Mouse (Mus musculus) embryo, embryonic 11 days (tissue): ENCODE measurements around the gene Slc35f1.

Source experiments
- DNase-seq: peaks from one replicate; pipeline ENCODE4 v3.0.0-alpha.2; 2015

Gene Slc35f1

DNA sequence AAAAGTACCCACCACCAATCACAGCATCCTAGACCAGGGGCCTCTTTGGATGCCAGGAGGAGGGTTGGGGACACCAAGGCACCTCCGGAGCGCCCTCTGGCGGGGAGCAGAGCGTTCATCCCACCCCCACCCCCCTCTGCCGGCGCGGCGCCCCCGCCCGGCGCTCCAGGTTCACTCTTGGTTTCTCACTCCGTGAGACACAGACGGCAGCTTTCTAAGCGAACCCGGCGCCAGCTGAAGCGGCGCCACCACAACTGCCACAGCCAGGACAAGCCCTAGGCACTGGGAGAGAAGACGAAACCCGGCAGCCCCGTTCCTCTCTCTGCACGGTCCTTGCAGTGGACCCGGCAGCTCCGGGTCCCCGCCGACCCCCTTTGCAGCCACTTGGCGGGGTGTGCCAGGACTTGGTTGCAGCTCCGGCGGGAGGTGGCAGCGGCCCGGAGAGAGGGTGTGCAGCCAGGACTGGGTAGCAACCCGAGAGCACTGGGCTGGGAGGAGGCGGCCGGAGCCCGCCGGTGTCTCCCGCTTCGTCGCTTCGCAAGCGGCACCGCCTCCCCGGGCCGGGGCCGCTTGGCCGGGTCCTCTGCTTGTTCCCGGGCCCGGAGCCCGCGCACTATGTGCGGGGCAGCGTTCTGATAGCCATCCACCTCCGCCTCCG lies at the start of gene Slc35f1:
Gene Slc35f1, plus strand, starts transcription at position 200 of the 658 bp plus-strand sequence.
- DNase-seq, result peak; percentile 90

- DNase-seq, result no peak
Measured at GRCm38 (mm10) chr10:52671234-52671633, 19.1 kb upstream of the Slc35f1 start.

GRCm38 (mm10) chr10:52690992-52691731 lies 829 bp downstream of the Slc35f1 start:
- DNase-seq, result peak; percentile 72

- no peak for DNase-seq
Measured at GRCm38 (mm10) chr10:52703688-52704087, 13.4 kb downstream of the Slc35f1 start.

- peak; percentile 73 for DNase-seq
Measured at GRCm38 (mm10) chr10:52704101-52705051, 14.0 kb downstream of the Slc35f1 start.

DNA sequence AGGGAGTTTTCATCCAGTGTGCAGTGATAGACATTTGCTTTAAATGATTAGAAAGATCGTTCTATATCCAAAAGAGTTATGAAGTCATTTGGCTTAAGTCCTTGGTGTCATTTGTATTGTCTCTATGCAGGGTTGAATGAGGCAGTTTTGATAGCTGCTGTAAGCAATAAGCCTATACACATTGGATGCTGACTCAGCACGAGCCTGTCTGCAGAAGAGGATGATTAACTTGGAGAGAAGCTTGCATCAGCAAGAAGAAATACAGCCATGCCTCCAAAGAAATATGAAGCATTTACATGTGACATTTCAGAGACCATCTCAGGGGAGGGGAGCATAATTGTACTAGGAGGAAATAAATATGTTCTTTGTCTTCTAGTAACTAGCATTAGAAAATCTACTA lies 19.1 kb downstream of the Slc35f1 start:
- no peak for DNase-seq

DNA sequence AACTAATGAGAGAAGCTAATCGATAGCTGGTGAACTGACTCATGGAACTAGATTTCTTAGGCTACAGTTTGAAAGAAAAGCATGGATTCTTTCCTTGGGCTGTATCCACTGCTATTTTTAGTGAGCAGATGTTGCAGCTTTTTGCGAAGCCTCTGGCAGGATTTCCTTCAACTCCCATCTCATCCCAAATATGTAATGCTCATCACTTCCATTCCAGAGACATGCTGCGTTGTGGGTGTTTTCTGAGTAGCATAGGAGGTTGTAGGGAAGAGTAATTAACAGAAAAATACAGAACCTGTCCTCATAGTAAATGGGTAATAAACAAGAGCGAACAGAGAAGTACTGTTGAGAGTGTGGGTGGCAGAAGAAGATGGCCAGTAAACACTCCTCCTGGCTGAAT lies 21.8 kb downstream of the Slc35f1 start:
- DNase-seq, result no peak

GRCm38 (mm10) chr10:52714557-52714956 lies 24.2 kb downstream of the Slc35f1 start:
- DNase-seq, result no peak

DNA sequence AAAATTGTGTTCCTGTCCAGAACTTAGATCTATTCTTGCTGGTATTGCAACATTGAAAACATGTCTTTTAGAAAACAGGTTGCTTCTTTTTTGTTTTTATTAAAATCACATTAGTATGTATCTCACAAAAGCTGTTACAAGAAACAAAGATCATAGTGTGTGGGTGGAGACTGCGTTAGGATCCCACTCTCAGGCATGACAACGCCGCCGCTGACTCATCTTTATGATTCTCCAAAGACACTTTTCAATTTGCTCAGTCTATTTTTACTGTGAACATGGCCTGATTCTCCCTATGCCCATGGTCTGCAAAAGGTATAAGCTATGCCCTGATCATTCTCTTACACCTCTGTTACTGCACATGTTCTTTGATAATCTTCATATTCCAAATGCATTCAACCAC lies 24.8 kb downstream of the Slc35f1 start:
- no peak for DNase-seq

DNA sequence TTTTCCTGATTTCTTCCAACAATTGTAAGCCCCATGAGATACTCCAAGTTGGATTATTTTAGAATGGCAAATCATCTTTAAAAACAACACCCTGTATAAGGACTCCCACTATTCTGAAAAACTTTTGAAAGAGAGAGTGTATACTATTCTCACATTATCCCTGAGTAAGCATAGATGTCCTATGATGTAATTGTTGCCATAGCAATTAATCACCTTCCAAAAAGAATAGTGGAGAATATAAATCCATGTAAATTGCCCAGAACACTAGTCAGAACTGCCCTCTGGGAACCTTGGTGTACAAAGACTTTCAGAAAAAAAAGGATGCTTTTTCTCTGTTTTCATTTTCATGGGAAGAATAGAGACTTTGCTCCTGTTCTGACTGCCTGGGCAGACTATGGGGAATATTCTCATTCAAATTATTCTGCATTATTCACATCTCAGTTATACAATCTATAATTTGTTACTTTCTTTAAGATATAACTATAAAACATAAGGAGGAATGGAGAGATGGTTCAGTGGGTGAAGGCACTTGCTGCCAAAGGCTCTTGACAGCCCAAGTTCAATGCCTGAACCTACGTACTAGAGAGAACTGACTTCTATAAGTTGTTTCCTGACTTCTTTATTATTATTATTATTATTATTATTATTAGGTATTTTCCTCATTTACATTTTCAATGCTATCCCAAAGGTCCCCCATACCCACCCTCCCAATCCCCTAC lies 28.0 kb downstream of the Slc35f1 start:
- DNase-seq, result peak; percentile 6

- no peak for DNase-seq
Measured at GRCm38 (mm10) chr10:52726674-52727073, 36.3 kb downstream of the Slc35f1 start.

DNA sequence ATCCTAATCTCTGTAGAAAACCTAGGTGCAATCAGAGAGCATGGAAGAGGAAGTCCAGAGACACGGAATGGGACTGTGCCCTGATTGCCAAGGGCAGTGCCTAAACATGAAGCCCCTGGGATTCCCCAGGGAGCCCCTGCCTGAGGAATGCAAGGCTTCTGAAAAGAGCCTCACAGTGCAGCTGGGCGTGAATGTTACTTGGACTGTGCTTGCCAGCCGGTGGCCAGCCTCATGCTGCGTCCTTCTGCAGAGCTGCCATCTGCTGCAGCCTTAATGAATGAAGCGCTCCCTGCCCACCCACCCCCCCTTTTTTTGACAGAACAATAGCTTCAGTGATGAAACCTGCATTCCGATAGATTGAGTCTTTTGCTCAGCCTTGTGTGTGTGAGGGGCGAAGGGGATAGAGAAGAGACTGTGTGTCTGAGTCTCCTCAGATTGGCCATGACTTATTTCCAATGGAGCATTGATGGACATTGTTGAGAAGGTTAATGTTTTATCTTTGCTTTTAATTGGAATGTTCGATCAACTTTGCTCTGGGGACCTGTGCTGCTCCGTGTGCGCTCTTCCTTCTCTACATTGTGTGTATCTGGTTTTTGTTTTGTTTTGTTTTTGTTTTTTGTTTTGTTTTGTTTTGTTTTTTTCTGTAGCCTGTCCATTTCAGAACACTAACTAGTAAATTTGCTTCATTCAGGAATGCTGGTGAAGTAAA lies 52.5 kb downstream of the Slc35f1 start:
- peak; percentile 92 for DNase-seq

- no peak for DNase-seq
Measured at GRCm38 (mm10) chr10:52743831-52744230, 53.5 kb downstream of the Slc35f1 start.

- no peak for DNase-seq
Measured at GRCm38 (mm10) chr10:52748028-52748597, 57.8 kb downstream of the Slc35f1 start.

DNA sequence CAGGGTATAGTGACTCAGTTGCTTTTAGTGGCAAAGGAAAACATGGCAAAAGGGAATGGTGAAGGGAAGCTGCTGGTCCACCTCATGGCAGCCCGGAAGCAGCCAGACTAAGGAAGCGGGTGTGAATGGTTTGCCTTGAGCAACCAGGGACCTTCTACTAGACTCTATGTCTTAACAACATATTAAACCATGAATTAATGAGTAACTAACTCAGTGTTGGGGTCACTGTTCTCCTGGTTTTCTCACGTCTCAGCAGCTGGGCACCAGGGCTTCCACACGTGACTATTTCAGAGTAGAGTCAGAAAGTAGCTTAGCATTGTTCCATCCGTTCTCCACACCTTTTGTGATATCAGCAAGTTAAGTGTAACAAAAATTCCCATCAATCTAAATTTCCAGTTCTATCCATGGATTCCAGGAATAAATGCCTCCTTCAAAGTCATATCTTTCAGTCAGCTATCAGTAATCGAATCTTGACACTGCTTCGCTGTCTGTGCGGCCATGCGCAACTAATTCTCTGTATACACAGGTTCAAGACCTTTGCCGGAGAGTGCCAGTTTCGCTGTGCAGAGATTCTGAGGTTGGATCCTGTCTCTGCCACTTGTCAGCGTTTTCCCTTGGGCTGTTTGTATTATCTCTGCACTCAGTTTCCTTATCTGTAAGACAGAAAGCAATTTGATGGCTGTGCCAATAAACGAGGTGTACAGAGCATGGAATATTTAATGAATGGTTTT lies 65.8 kb downstream of the Slc35f1 start:
- DNase-seq, result peak; percentile 7

DNA sequence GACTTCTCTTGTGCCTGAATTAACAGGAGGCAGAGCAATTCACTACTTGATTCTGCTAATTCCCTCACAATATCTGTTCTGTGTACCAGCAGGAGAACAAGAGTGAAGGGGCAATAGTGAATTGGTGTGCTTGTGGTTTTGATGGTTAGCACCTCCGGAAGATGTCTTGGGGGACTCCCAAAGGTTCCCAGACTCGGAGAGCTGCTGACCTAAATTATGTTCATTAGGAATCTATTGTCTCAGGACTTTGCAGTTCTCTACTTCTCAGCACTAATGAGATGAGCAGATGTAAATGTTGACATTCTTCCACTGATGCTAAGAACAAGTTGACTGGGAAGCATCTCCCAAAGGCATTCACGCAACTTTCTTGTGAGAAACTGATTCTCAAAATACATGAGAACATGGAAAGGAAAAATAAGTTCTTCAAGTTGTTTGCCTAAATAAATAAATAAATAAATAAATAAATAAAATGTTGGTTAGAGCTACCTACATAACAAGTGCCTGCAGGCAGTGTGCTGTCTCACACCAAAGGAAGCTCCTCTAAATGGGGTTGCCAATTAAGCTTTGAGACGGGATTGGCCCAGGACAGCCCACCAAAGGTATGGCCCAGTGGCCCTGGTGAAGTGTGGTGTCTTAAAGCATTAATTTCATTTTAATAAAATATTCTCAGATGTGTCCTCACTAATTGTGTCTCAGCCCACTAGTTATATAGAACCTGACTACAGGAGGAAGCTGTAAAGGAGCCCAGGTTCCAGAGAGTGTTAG lies 67.3 kb downstream of the Slc35f1 start:
- DNase-seq, result no peak

GRCm38 (mm10) chr10:52758589-52758988 lies 68.3 kb downstream of the Slc35f1 start:
- DNase-seq, result peak; percentile 82

DNA sequence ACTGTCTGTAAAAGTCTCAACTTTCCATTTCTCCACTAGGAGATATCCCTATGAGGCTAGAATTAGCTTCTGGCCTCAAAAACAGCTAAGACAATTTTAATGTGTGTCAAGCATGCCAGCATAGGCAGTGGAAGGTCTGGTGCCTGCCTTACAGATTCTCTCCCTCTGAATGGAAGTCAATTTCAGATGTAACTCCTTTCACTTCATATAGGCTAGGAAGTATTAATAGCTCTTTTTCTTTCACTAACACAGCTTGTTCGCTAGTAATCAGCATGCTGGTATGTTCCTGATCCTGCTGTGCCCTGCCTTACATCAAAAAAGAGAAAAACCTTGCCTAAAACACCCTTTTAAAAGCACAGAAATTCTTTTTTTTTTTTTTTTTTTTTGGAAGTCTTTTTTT lies 70.2 kb downstream of the Slc35f1 start:
- DNase-seq, result no peak

- no peak for DNase-seq
Measured at GRCm38 (mm10) chr10:52779926-52780485, 89.7 kb downstream of the Slc35f1 start.

DNA sequence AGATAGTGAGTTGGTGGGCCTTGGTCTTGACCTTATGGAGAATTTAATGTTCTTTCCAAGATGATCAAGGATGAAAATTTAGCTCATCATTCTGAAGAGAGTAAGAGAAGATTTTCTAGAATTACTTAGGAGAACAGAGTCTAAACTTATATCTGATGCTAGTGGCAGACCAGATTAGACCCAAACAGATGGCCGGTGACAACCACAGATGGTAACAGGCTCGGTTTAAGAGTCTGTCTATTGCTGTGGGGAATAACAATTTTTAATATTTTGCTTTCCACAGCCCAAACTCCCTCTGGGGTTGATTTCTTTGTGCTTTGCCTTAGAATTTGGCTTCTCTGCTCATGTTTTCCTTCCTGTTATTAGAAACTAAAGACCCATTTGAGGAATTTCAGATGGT lies 96.7 kb downstream of the Slc35f1 start:
- DNase-seq, result no peak
